Mouse (Mus musculus) testis, adult 2 months (tissue): Measurements from ENCODE around the gene Fam107b. TPM values are rescaled to one million over a fixed set of nuclear protein-coding genes. Genes with fewer than 3 reads are reported as not detected.

ENCODE experiments used
- H3K27ac ChIP-seq: fragments of 200-500 bp; 2 replicates; pipeline ENCODE4 v1.5.1; 2012; ENCODE audit warnings: low read depth, low read length; ENCODE audit not compliant: control insufficient read depth, insufficient read depth
- H3K27me3 ChIP-seq: fragments of 200-500 bp; 2 replicates; pipeline ENCODE4 v1.6.1; 2012; ENCODE audit warnings: mild to moderate bottlenecking, low read length, moderate library complexity; ENCODE audit not compliant: control insufficient read depth, insufficient read depth
- H3K36me3 ChIP-seq: fragments of 200-500 bp; 2 replicates; pipeline ENCODE4 v1.6.1; 2012; ENCODE audit warnings: mild to moderate bottlenecking, low read length; ENCODE audit not compliant: control insufficient read depth, insufficient read depth
- H3K4me1 ChIP-seq: fragments of 200-500 bp; 2 replicates; pipeline ENCODE4 v1.6.1; 2012; ENCODE audit warnings: low read length; ENCODE audit not compliant: control insufficient read depth, insufficient read depth
- H3K4me3 ChIP-seq: fragments of 200-500 bp; 2 replicates; pipeline ENCODE4 v1.5.1; 2012; ENCODE audit warnings: low read depth, mild to moderate bottlenecking, low read length, moderate library complexity, mixed read lengths; ENCODE audit not compliant: control insufficient read depth
- CTCF ChIP-seq: fragments of 200-500 bp; IDR thresholded peaks from 2 replicates; pipeline ENCODE4 v1.5.1; 2012; ENCODE audit warnings: low read depth, mild to moderate bottlenecking, inconsistent platforms, low read length, moderate library complexity; ENCODE audit not compliant: control insufficient read depth, insufficient read depth, insufficient replicate concordance
- POLR2A ChIP-seq: fragments of 200-500 bp; IDR thresholded peaks from 2 replicates; pipeline ENCODE4 v1.6.1; 2012; ENCODE audit warnings: low read depth, mild to moderate bottlenecking, inconsistent platforms, low read length, moderate library complexity; ENCODE audit not compliant: control insufficient read depth
- polyA plus RNA-seq: library from polyadenylated mRNA; depleted of rRNA; stranded (reverse); fragments of >200 nt; gene quantifications from 2 replicates; pipeline ENCODE4 v1.2.3, GENCODE M21; 2012

The Fam107b gene
- polyA plus RNA-seq, 1 experiment, result 75.0 TPM

DNA sequence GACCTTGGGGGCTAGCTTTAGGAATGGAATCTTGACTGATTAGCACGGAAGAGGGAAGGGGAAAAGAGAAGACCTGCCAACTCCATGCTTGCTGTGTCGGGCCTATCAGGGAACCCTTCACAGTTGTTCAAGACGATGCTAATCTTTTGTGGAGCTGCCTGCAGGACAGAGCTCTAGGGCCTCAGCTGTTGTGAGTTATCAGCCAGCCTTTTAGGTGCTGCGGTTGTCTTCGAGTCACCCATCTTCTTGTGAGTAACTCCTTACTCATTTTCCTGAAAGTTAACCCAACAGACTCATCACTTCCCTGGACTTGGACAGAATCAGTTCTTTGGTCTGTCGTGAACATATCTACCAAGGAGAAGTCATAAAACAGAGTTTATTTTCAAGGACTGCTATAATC lies 51.3 kb downstream of the Fam107b start:
- TF ChIP-seq CTCF (no peak), POLR2A (no peak)
- no peak overlapping the region for H3K27ac ChIP-seq
- no peaks in the 10 kb centered on the region for H3K27me3 ChIP-seq
- no peaks in the 10 kb centered on the region for H3K36me3 ChIP-seq
- no peak overlapping the region for H3K4me3 ChIP-seq
- H3K4me1 ChIP-seq, result no peaks in the 10 kb centered on the region

GRCm38 (mm10) chr2:3622158-3622557 lies 51.9 kb downstream of the Fam107b start:
- Histone ChIP-seq H3K36me3 (no peaks in the 10 kb centered on the region), H3K27me3 (no peaks in the 10 kb centered on the region), H3K27ac (no peak overlapping the region), H3K4me1 (no peaks in the 10 kb centered on the region), H3K4me3 (no peak overlapping the region)
- TF ChIP-seq POLR2A, result no peak
- TF ChIP-seq CTCF, result no peak

DNA sequence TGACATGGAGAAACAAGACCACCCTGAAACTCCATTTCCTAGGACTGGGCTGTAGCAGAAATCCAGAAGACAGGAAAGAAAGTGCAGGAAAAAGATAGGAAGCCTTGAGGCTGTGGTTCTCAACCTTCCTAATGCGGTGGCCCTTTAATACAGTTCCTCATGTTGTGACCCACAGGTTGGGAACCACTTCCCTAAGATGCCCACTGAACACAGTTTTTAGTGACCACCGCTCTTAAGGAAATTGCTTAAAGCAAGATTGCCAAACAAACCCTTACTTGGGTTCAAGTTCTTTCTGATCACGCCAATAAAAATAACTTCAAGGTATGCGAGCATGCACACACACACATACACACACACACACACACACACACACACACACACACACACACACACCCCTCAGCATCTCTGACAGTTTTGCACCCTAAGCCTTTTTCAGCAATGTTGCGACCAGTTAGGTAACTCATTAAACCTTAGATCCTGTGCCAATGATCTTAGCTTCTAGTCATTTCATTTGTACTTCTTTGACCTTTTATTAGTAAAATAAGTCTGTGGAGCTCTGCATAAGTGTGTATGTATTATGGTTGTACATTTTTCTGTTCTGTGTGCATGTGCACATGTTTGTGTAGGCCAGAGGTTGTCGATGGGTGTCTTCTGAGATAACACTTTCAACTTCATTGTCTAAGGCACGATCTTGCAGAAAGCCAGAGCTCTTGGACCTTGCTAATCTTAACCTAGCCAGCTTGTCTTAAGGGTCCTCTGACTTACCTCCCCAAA lies 53.1 kb downstream of the Fam107b start:
- H3K4me3 ChIP-seq, result no peak overlapping the region
- H3K4me1 ChIP-seq, result no peaks in the 10 kb centered on the region
- H3K27ac ChIP-seq, result no peak overlapping the region
- TF ChIP-seq CTCF (no peak), POLR2A (no peak)
- no peaks in the 10 kb centered on the region for H3K27me3 ChIP-seq
- no peaks in the 10 kb centered on the region for H3K36me3 ChIP-seq

DNA sequence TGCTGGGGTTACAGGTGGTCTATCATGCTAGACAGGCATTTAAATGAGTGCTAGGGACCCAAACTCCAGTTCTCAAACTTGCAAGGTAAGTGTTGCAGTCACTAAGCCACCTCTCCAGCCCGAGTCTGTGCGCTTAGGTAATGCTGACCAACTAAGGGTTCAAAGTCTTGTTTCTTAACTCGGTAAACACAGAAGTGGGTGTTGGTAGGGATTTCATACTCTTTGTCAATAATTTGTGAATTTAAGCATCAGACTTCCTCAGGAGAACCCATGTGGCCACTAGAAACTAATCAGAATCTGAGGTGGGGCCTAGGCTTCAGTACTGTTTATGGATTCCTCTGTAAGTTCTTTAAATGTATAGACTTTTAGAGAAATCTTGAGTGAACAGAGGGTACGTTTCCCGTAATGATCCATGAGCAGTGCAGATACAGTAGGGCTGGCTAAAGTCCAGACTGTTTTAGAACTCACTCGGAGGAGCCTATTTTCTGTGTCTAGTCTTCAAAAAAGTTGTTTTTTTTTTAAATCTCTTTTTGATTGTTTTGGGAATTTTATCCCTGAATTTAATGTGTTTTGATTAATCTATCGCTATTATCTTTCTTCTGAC lies 53.8 kb downstream of the Fam107b start:
- no peak for TF ChIP-seq POLR2A
- no peak for TF ChIP-seq CTCF
- Histone ChIP-seq H3K4me1 (no peaks in the 10 kb centered on the region), H3K27me3 (no peaks in the 10 kb centered on the region), H3K27ac (no peak overlapping the region), H3K36me3 (no peaks in the 10 kb centered on the region), H3K4me3 (no peak overlapping the region)

DNA sequence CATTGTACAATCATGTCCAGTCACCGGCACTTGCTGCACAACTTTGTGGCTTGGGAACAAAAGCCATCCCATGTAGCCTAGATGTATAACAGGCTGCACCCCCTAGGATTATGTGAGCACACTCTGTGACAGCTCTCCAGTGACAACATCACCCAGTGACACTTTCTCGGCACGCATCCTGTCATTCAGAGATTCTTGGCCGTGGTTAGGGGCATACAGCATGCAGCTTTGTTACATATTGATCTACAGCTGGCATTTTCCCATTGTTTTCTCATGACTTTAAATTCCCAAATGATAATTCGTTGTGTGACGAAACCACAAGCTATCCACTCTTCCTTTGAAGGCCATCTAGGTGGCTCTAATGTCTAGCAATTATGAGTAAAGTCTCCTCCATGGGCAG lies 58.8 kb downstream of the Fam107b start:
- H3K27ac ChIP-seq, result no peak overlapping the region
- H3K4me3 ChIP-seq, result no peak overlapping the region
- H3K36me3 ChIP-seq, result no peaks in the 10 kb centered on the region
- no peak for TF ChIP-seq POLR2A
- no peak for TF ChIP-seq CTCF
- no peaks in the 10 kb centered on the region for H3K27me3 ChIP-seq
- no peaks in the 10 kb centered on the region for H3K4me1 ChIP-seq

- Histone ChIP-seq H3K27me3 (no peaks in the 10 kb centered on the region), H3K4me1 (no peaks in the 10 kb centered on the region), H3K36me3 (no peaks in the 10 kb centered on the region), H3K4me3 (no peak overlapping the region), H3K27ac (no peak overlapping the region)
- TF ChIP-seq CTCF, result peak; percentile 31; the same call in 1 of the 2 replicates
- no peak for TF ChIP-seq POLR2A
Measured at GRCm38 (mm10) chr2:3629741-3630140, 59.5 kb downstream of the Fam107b start.

DNA sequence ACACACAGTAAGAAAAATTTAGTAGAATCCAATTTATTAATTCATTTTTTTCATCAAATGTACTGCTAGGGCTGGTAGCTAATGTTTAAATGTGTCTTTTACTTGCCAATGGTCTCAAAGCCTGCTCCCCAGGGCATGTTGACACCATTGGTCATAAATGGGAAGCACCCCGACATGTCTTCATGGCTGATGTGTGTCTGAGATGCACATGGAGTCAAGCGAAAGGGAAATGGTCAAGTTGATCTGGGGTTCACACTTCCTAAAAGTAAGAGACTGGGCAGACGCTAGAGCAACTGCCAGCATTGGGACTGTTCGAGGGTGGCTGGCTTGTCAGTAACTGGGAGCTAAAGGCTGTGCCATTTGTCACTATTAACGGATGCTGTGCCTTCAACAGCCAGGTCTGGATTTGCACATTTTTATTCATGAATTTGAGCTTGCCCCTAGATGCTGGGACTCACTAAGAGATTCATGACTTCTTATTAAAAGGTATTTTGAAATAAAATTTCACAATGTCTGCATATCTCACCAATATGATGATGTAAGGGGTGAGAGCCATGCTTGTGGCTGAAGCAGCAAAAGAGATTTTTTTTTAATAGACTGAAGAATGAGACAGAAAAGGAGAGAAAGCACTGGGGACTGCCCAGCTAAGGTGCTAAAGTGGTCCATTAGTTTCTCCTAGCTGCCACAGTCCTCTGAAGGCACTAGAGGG lies 60.6 kb downstream of the Fam107b start:
- no peak overlapping the region for H3K4me3 ChIP-seq
- no peak overlapping the region for H3K27ac ChIP-seq
- TF ChIP-seq CTCF (no peak), POLR2A (no peak)
- H3K36me3 ChIP-seq, result no peaks in the 10 kb centered on the region
- H3K27me3 ChIP-seq, result no peaks in the 10 kb centered on the region
- no peaks in the 10 kb centered on the region for H3K4me1 ChIP-seq
